Mouse (Mus musculus): ENCODE data around the gene Ubash3a.

- TF ChIP-seq POLR2A (IDR thresholded peaks at IDR 0.05; ENCODE audit: low read depth, low read length) (no peak), CTCF (conservative IDR thresholded peaks at IDR 0.05; ENCODE audit: insufficient read depth, insufficient read length, low read depth, low read length) (no peak)
Measured at GRCm38 (mm10) chr17:31277931-31278330, 70.3 kb downstream of the Ubash3a start.

Measured in kidney, adult 2 months (tissue).